In genomic region chr10:126952375-126952774, GRCm38 (mm10) we compare ENCODE assay signal across 19 mouse cellular contexts. TPM values are rescaled to one million over a fixed set of nuclear protein-coding genes. Genes with fewer than 3 reads are reported as not detected.
DNase-seq lines count a peak whose midpoint lies in the region; TF ChIP-seq lines count a peak whose summit lies in the region.
"Had no signal": no experiment of that assay in that cellular context is flagged by ENCODE, and none has a peak within 500 bp of the region (broad histone marks: within the 10 kb centered on the region; RNA-seq: fewer than 3 reads in every experiment).

No protein-coding gene starts in this region.

- H3K27ac ChIP-seq in heart, adult 2 months, result no peak overlapping the region
- peak overlapping the region; percentile 55; the same call in 1 of the 2 replicates for H3K27ac ChIP-seq in left cerebral cortex, adult 2 months
- H3K27ac ChIP-seq in ES-Bruce4 (ENCODE audit: insufficient read depth, low read length), result no peak overlapping the region
- H3K27ac ChIP-seq: forebrain, embryonic 10.5 days; hindbrain, embryonic 10.5 days; neural tube, embryonic 13.5 days had no signal

- WGBS in heart, adult 2 months, result 78% methylated on average over 1 of the region's 1 CpGs

- no peaks in the 10 kb centered on the region for H3K79me2 ChIP-seq in heart, adult 2 months (replicated peaks; ENCODE audit: control insufficient read depth, insufficient read depth, low read length)

- no peaks in the 10 kb centered on the region for H3K27me3 ChIP-seq in heart, adult 2 months (ENCODE audit: control insufficient read depth, insufficient read depth, low read length)
- H3K27me3 ChIP-seq in E14TG2a.4 (ENCODE audit: insufficient read depth, low read length) (peaks cover 20% of the 10 kb centered on the region), ES-Bruce4 (ENCODE audit: control insufficient read depth, insufficient read depth, low read length, poor library complexity, severe bottlenecking) (no peaks in the 10 kb centered on the region)
- H3K27me3 ChIP-seq: heart, embryonic 15.5 days had no signal

- H3K4me1 ChIP-seq in heart, adult 2 months (ENCODE audit: control insufficient read depth, insufficient read depth, low read length), result peaks cover 2% of the 10 kb centered on the region
- H3K4me1 ChIP-seq in E14TG2a.4 (replicated peaks; ENCODE audit: low read depth, low read length) (peaks cover 41% of the 10 kb centered on the region), ES-Bruce4 (ENCODE audit: control insufficient read depth, insufficient read depth, low read length) (peaks cover 4% of the 10 kb centered on the region)

- no peak overlapping the region for H3K4me3 ChIP-seq in heart, adult 2 months
- H3K4me3 ChIP-seq in left cerebral cortex, adult 2 months, result no peak overlapping the region
- no peak overlapping the region for H3K4me3 ChIP-seq in E14TG2a.4 (replicated peaks; ENCODE audit: low read length)
- H3K4me3 ChIP-seq in ES-Bruce4 (ENCODE audit: low read depth, low read length), result no peak overlapping the region
- H3K4me3 ChIP-seq: forebrain, embryonic 10.5 days; heart, embryonic 15.5 days; hindbrain, embryonic 10.5 days; megakaryocyte, embryonic 14.5 days; neural tube, embryonic 13.5 days had no signal

- no peak for TF ChIP-seq EP300 in heart, adult 2 months (IDR thresholded peaks at IDR 0.05; ENCODE audit: insufficient read depth, low read depth, low read length)
- no peak for TF ChIP-seq EP300 in ES-Bruce4 (IDR thresholded peaks at IDR 0.05; ENCODE audit: insufficient read depth, low read depth, low read length)

- H3K9me3 ChIP-seq in E14TG2a.4 (ENCODE audit: low read length), result no peaks in the 10 kb centered on the region
- H3K9me3 ChIP-seq in ES-Bruce4 (replicated peaks; ENCODE audit: control insufficient read depth, insufficient read depth, low read length, poor library complexity, severe bottlenecking), result no peaks in the 10 kb centered on the region
- H3K9me3 ChIP-seq: forebrain, embryonic 10.5 days; heart, embryonic 15.5 days; hindbrain, embryonic 10.5 days; neural tube, embryonic 13.5 days had no signal

- DNase-seq in heart, adult 2 months, result no peak
- DNase-seq in heart, postnatal 4 days, result no peak
- DNase-seq in left cerebral cortex, adult 2 months (ENCODE audit: extremely low spot score in 1 of 2, low spot score in 2 of 2), result no peak
- DNase-seq in left cerebral cortex, adult 9 months (ENCODE audit: low spot score in 2 of 2), result no peak
- DNase-seq in urinary bladder, postnatal 14 days (ENCODE audit: low spot score), result no peak
- no peak for DNase-seq in layer of hippocampus, postnatal 36 days
- DNase-seq: adrenal gland, postnatal 25 days; gastrocnemius, postnatal 14 days; kidney, adult 9 months; midbrain, embryonic 14.5 days had no signal

- H3K9ac ChIP-seq in heart, adult 2 months (ENCODE audit: low read depth, low read length), result no peak overlapping the region
- H3K9ac ChIP-seq in ES-Bruce4 (ENCODE audit: low read depth, poor library complexity, severe bottlenecking), result no peak overlapping the region
- H3K9ac ChIP-seq: heart, embryonic 15.5 days; neural tube, embryonic 13.5 days had no signal

- no peaks in the 10 kb centered on the region for H3K36me3 ChIP-seq in heart, adult 2 months (ENCODE audit: control insufficient read depth, insufficient read depth, low read length)
- H3K36me3 ChIP-seq in E14TG2a.4 (ENCODE audit: insufficient read depth, low read length) (no peaks in the 10 kb centered on the region), ES-Bruce4 (ENCODE audit: control insufficient read depth, insufficient read depth, low read length, poor library complexity, severe bottlenecking) (no peaks in the 10 kb centered on the region)
- H3K36me3 ChIP-seq: forebrain, embryonic 10.5 days; heart, embryonic 15.5 days; hindbrain, embryonic 10.5 days; neural tube, embryonic 13.5 days had no signal

- intact Hi-C loops in heart, adult 2 months (cut with DNase I), result no loop called here
- intact Hi-C loops in left cerebral cortex, adult 2 months (cut with DNase I), result loop anchor here (2.0 kb wide), 1 partner anchor 16 kb away; no protein-coding TSS in a partner anchor

- TF ChIP-seq POLR2A in heart, adult 2 months (IDR thresholded peaks at IDR 0.05; ENCODE audit: insufficient read depth, low read depth, low read length), result no peak
- no peak for TF ChIP-seq POLR2A in ES-Bruce4 (IDR thresholded peaks at IDR 0.05; ENCODE audit: insufficient read depth, low read length)

- peak; percentile 43 for TF ChIP-seq CTCF in heart, adult 2 months (IDR thresholded peaks at IDR 0.05)
- TF ChIP-seq CTCF in left cerebral cortex, adult 2 months (IDR thresholded peaks at IDR 0.05), result peak; percentile 22; the same call in 1 of the 2 replicates
- TF ChIP-seq CTCF in E14TG2a.4 (conservative IDR thresholded peaks at IDR 0.05; ENCODE audit: low read length) (peak; percentile 93), ES-Bruce4 (IDR thresholded peaks at IDR 0.05; ENCODE audit: low read depth, low read length) (peak; percentile 19)

RNA-seq across cellular contexts. Expression of gene Ctdsp2, which starts 26.1 kb away (rescaled TPM):
- 100 to 1,000 TPM in 1 of 2 experiments, 10 to 100 TPM in 1; 82.2 to 108 TPM for total RNA-seq in heart, adult 2 months (2021)
- polyA plus RNA-seq in heart, adult 2 months (2012; rRNA removed), result 85.6 and 114 TPM in 2 replicates
- total RNA-seq in heart, postnatal 4 days (2021), result 100 to 1,000 TPM; 132 to 136 TPM
- 10 to 100 TPM; 79.4 to 83.8 TPM for total RNA-seq in left cerebral cortex, adult 2 months (2021)
- 60.9 and 62.0 TPM in 2 replicates for polyA plus RNA-seq in ES-Bruce4 (2011; ENCODE audit: insufficient read depth, insufficient read length, low read depth, missing spikeins)
- total RNA-seq in layer of hippocampus, postnatal 36 days (2021), result 100 to 1,000 TPM; 103 to 114 TPM

RNA-seq across cellular contexts. Expression of gene Avil, which starts 48.1 kb away (rescaled TPM):
- total RNA-seq in heart, adult 2 months (2021), result under 1 TPM; 0.34 to 0.48 TPM
- 0.26 and 0.29 TPM in 2 replicates for polyA plus RNA-seq in heart, adult 2 months (2012; rRNA removed)
- under 1 TPM; 0.10 to 0.23 TPM for total RNA-seq in heart, postnatal 4 days (2021)
- under 1 TPM; 0.18 to 0.28 TPM for total RNA-seq in left cerebral cortex, adult 2 months (2021)
- 0.19 and 0.78 TPM in 2 replicates for polyA plus RNA-seq in ES-Bruce4 (2011; ENCODE audit: insufficient read depth, insufficient read length, low read depth, missing spikeins)
- total RNA-seq in layer of hippocampus, postnatal 36 days (2021), result under 1 TPM; 0.35 to 0.40 TPM
- polyA plus RNA-seq: activated CD4-positive, CD25-positive, alpha-beta regulatory T cell, adult 4 months; liver, embryonic 16.5 days had no signal

RNA-seq across cellular contexts. Expression of gene Atp23, which starts 51.2 kb away (rescaled TPM):
- total RNA-seq in heart, adult 2 months (2021), result 1 to 10 TPM; 4.9 to 5.5 TPM
- polyA plus RNA-seq in heart, adult 2 months (2012; rRNA removed), result 5.3 and 5.5 TPM in 2 replicates
- 1 to 10 TPM; 3.7 to 3.9 TPM for total RNA-seq in heart, postnatal 4 days (2021)
- 10 to 100 TPM; 11.7 TPM for total RNA-seq in left cerebral cortex, adult 2 months (2021)
- 10.2 and 14.3 TPM in 2 replicates for polyA plus RNA-seq in ES-Bruce4 (2011; ENCODE audit: insufficient read depth, insufficient read length, low read depth, missing spikeins)
- total RNA-seq in layer of hippocampus, postnatal 36 days (2021), result 1 to 10 TPM; 9.2 to 9.5 TPM

Comparison
In these comparisons a context has a peak if more than half of its experiments do, and no peak if none do; other contexts are left out.
1. CTCF ChIP-seq: peak in every context shown above with its lines; median percentile 93 in E14TG2a.4; 43 in heart, adult 2 months; 22 in left cerebral cortex, adult 2 months; 19 in ES-Bruce4.